Mouse (Mus musculus) liver, embryonic 14.5 days (tissue): Measurements from ENCODE around the gene Sun1. TPM values are rescaled to one million over a fixed set of nuclear protein-coding genes. Genes with fewer than 3 reads are reported as not detected.

Experiments
- ATAC-seq: fragments of 200-750 bp; cut with Nextera tagmentation; 2 replicates; pipeline ENCODE4 v1.8.0; 2017; ENCODE audit warnings: moderate number of reproducible peaks, mild to moderate bottlenecking, moderate library complexity; ENCODE audit not compliant: insufficient read depth
- DNase-seq, 3 experiments: peaks; one replicate each; pipeline ENCODE4 v3.0.0-alpha.2; 2012 to 2013; ENCODE audit warnings: low read depth in 3 of 3, low spot score in 3 of 3
- H3K27ac ChIP-seq: fragments of 300-500 bp; sonication (generic); 2 replicates; pipeline ENCODE4 v1.5.1; 2014; ENCODE audit warnings: moderate library complexity, mild to moderate bottlenecking, control low read depth, inconsistent platforms
- H3K27me3 ChIP-seq: fragments of 300-500 bp; sonication (generic); 2 replicates; pipeline ENCODE4 v1.6.1; 2014; ENCODE audit warnings: mild to moderate bottlenecking, low read length, moderate library complexity; ENCODE audit not compliant: control insufficient read depth, insufficient read depth
- H3K36me3 ChIP-seq: fragments of 300-500 bp; sonication (generic); replicated peaks from 2 replicates; pipeline ENCODE4 v1.6.1; 2014; ENCODE audit warnings: low read depth; ENCODE audit not compliant: control insufficient read depth, insufficient read depth
- H3K4me1 ChIP-seq, 2 experiments: fragments of 200-500 bp in 1 of 2; fragments of 300-500 bp in 1 of 2; sonication (generic) in 1 of 2; replicated peaks; 2 replicates each; pipeline ENCODE4 v1.6.1; 2012 to 2014; ENCODE audit warnings: antibody characterized with exemption in 1 of 2, inconsistent platforms in 1 of 2, low read length in 1 of 2; ENCODE audit not compliant: control insufficient read depth in 2 of 2, insufficient read depth in 2 of 2
- H3K4me2 ChIP-seq: fragments of 300-500 bp; sonication (generic); 2 replicates; pipeline ENCODE4 v1.6.1; 2014; ENCODE audit warnings: low read depth, mild to moderate bottlenecking, control low read depth, moderate library complexity
- H3K4me3 ChIP-seq, 2 experiments: fragments of 200-500 bp in 1 of 2; fragments of 300-500 bp in 1 of 2; sonication (generic) in 1 of 2; 2 replicates each; pipeline ENCODE4 v1.5.1; 2012 to 2014; ENCODE audit warnings: low read depth in 2 of 2, low read length in 2 of 2, mild to moderate bottlenecking in 2 of 2, control low read depth in 1 of 2, inconsistent platforms in 1 of 2, moderate library complexity in 1 of 2; ENCODE audit not compliant: insufficient read depth in 1 of 2
- H3K9ac ChIP-seq: fragments of 300-500 bp; sonication (generic); replicated peaks from 2 replicates; pipeline ENCODE4 v1.6.1; 2014; ENCODE audit warnings: mild to moderate bottlenecking, control low read depth, moderate library complexity
- H3K9me3 ChIP-seq: fragments of 300-500 bp; sonication (generic); 2 replicates; pipeline ENCODE4 v1.6.1; 2016; ENCODE audit warnings: low read length, mixed read lengths; ENCODE audit not compliant: control insufficient read depth
- CTCF ChIP-seq: IDR thresholded peaks from 2 replicates; pipeline ENCODE4 v1.5.1; 2016; ENCODE audit warnings: antibody characterized with exemption, low read depth, control low read depth
- EP300 ChIP-seq: IDR thresholded peaks from 2 replicates; pipeline ENCODE4 v1.6.1; 2016; ENCODE audit warnings: antibody characterized with exemption, low read depth
- WGBS: fragments of 180-500 bp; shearing (Covaris S2); extraction: QIAGEN DNeasy Blood & Tissue Kit; methylation state at CpG from one replicate; pipeline ENCODE4 v1.1.7; 2014; ENCODE audit not compliant: insufficient replicate concordance; 5-methylcytosine and 5-hydroxymethylcytosine counted together
- polyA plus RNA-seq, 2 experiments: library from polyadenylated mRNA; depleted of rRNA in 1 of 2; stranded (reverse) in 1 of 2; unstranded in 1 of 2; fragments of >200 nt; fragmentation: Nextera tagmentation in 1 of 2; extraction: Ambion mirVana in 1 of 2; gene quantifications; 2 replicates each; pipeline versions ENCODE4 v1.2.1 to v1.2.3; 2012 to 2014

The Sun1 gene
- polyA plus RNA-seq, 2 experiments = 17.9 to 19.9 TPM

- Histone ChIP-seq H3K36me3 (peaks cover 2% of the 10 kb centered on the region; the same call in 1 of the 2 replicates), H3K4me3 (no peak overlapping the region), H3K27me3 (no peaks in the 10 kb centered on the region), H3K9me3 (no peaks in the 10 kb centered on the region), H3K27ac (no peak overlapping the region), H3K9ac (no peak overlapping the region), H3K4me2 (no peak overlapping the region), H3K4me1 (no peaks in the 10 kb centered on the region)
- TF ChIP-seq EP300 = no peak
- TF ChIP-seq CTCF = no peak
- 82% methylated on average over 9 of the region's 9 CpGs for WGBS
- DNase-seq (no peak), ATAC-seq (no peak)
Measured at GRCm38 (mm10) chr5:139183601-139184000, 16.8 kb upstream of the Sun1 start.

GRCm38 (mm10) chr5:139184897-139185296, 15.5 kb upstream of the Sun1 start:
- ATAC-seq (no peak), DNase-seq (no peak)
- Histone ChIP-seq H3K27ac (no peak overlapping the region), H3K4me1 (no peaks in the 10 kb centered on the region), H3K4me3 (no peak overlapping the region), H3K4me2 (no peak overlapping the region), H3K27me3 (no peaks in the 10 kb centered on the region), H3K9ac (no peak overlapping the region), H3K36me3 (no peaks in the 10 kb centered on the region; the same call in 1 of the 2 replicates), H3K9me3 (no peaks in the 10 kb centered on the region)
- 78% methylated on average over 4 of the region's 4 CpGs for WGBS
- TF ChIP-seq CTCF (no peak), EP300 (no peak)

- H3K4me2 ChIP-seq = no peak overlapping the region
- ATAC-seq (no peak), DNase-seq (no peak)
- no peak overlapping the region for H3K27ac ChIP-seq
- H3K9ac ChIP-seq = no peak overlapping the region
- no peak overlapping the region for H3K4me3 ChIP-seq
- H3K9me3 ChIP-seq = no peaks in the 10 kb centered on the region
- no peaks in the 10 kb centered on the region; the same call in 1 of the 2 replicates for H3K36me3 ChIP-seq
- no peaks in the 10 kb centered on the region for H3K27me3 ChIP-seq
- no peak for TF ChIP-seq EP300
- TF ChIP-seq CTCF = no peak
- 79% methylated on average over 5 of the region's 5 CpGs for WGBS
- peaks cover 0 to 1% of the 10 kb centered on the region in 2 experiments; a peak in 1 of 4 replicates for H3K4me1 ChIP-seq
Measured at GRCm38 (mm10) chr5:139189726-139190125, 10.7 kb upstream of the Sun1 start.

- no peaks in the 10 kb centered on the region for H3K9me3 ChIP-seq
- DNase-seq = no peak
- H3K27me3 ChIP-seq = no peaks in the 10 kb centered on the region
- no peak overlapping the region for H3K4me3 ChIP-seq
- H3K27ac ChIP-seq = no peak overlapping the region
- WGBS = 67% methylated on average over 5 of the region's 5 CpGs
- no peaks in the 10 kb centered on the region for H3K36me3 ChIP-seq
- no peak for TF ChIP-seq CTCF
- no peak for TF ChIP-seq EP300
- ATAC-seq = no peak
- peaks cover 10 to 13% of the 10 kb centered on the region in 2 experiments for H3K4me1 ChIP-seq
- no peak overlapping the region for H3K4me2 ChIP-seq
- no peak overlapping the region for H3K9ac ChIP-seq
Measured at GRCm38 (mm10) chr5:139190958-139191357, 9.5 kb upstream of the Sun1 start.

- 76% methylated on average over 3 of the region's 3 CpGs for WGBS
- ATAC-seq (no peak), DNase-seq (no peak)
- no peak for TF ChIP-seq CTCF
- TF ChIP-seq EP300 = no peak
- peaks cover 60 to 65% of the 10 kb centered on the region in 2 experiments for H3K4me1 ChIP-seq
- no peaks in the 10 kb centered on the region; the same call in 1 of the 2 replicates for H3K36me3 ChIP-seq
- H3K27ac ChIP-seq = peak overlapping the region; percentile 82
- H3K9me3 ChIP-seq = no peaks in the 10 kb centered on the region
- peak overlapping the region; percentile 78 for H3K9ac ChIP-seq
- H3K27me3 ChIP-seq = no peaks in the 10 kb centered on the region
- peak overlapping the region; percentile 98; the same call in 1 of the 2 replicates for H3K4me2 ChIP-seq
- H3K4me3 ChIP-seq = no peak overlapping the region
Measured at GRCm38 (mm10) chr5:139198779-139199178, 1.7 kb upstream of the Sun1 start.
